Mouse (Mus musculus) forebrain, embryonic 12.5 days (tissue): ENCODE results near the gene Pim1. TPM values are rescaled to one million over a fixed set of nuclear protein-coding genes. Genes with fewer than 3 reads are reported as not detected.
A peak's percentile ranks its signal among the peaks of the same experiment; 100 is the strongest.

ENCODE experiments used
- ATAC-seq: fragments of 200-750 bp; cut with Nextera tagmentation; 2 replicates; pipeline ENCODE4 v1.8.0; 2017; ENCODE audit warnings: moderate TSS enrichment; ENCODE audit not compliant: low FRiP score
- H3K27ac ChIP-seq: fragments of 300-500 bp; sonication (generic); 2 replicates; pipeline ENCODE4 v1.5.1; 2016; ENCODE audit warnings: mild to moderate bottlenecking
- H3K27me3 ChIP-seq: fragments of 300-500 bp; sonication (generic); 2 replicates; pipeline ENCODE4 v1.6.1; 2016; ENCODE audit warnings: mild to moderate bottlenecking
- H3K36me3 ChIP-seq: fragments of 300-500 bp; sonication (generic); replicated peaks from 2 replicates; pipeline ENCODE4 v1.6.1; 2016; ENCODE audit warnings: mild to moderate bottlenecking
- H3K4me1 ChIP-seq: fragments of 300-500 bp; sonication (generic); 2 replicates; pipeline ENCODE4 v1.6.1; 2016
- H3K4me2 ChIP-seq: fragments of 300-500 bp; sonication (generic); 2 replicates; pipeline ENCODE4 v1.6.1; 2016; ENCODE audit warnings: mild to moderate bottlenecking, moderate library complexity
- H3K4me3 ChIP-seq: fragments of 300-500 bp; sonication (generic); replicated peaks from 2 replicates; pipeline ENCODE4 v1.5.1; 2016; ENCODE audit warnings: mild to moderate bottlenecking
- H3K9ac ChIP-seq: fragments of 300-500 bp; sonication (generic); 2 replicates; pipeline ENCODE4 v1.6.1; 2016; ENCODE audit warnings: mild to moderate bottlenecking
- H3K9me3 ChIP-seq: fragments of 300-500 bp; sonication (generic); 2 replicates; pipeline ENCODE4 v1.6.1; 2016
- WGBS: fragments of 180-500 bp; shearing (Covaris S2); methylation state at CpG from one replicate; pipeline ENCODE4 v1.1.7; 2016; 5-methylcytosine and 5-hydroxymethylcytosine counted together
- polyA plus RNA-seq: library from polyadenylated mRNA; unstranded; fragments of >200 nt; fragmentation: Nextera tagmentation; extraction: Ambion mirVana; gene quantifications from 2 replicates; pipeline ENCODE4 v1.2.1, GENCODE M21; 2016

The Pim1 gene
- polyA plus RNA-seq, 1 experiment from 2014 or later: 18.9 TPM

DNA sequence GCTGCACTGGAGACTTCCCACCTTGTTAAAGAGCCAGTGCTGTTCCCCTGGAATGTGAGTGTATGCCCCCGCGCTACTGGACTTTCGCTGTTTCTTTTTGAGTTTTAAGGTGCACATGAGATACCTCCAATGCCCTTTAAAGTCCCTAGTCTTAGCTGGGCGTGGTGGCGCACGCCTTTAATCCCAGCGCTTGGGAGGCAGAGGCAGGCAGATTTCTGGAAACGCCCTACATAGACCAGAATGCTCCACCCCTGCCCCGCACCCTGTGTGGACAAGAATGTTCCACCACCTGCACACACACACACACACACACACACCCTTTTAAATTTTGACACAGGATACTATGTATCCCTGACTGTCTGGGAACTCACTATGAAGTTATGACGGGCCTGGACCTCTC lies 17.1 kb upstream of the Pim1 start:
- no peak for ATAC-seq
- 97% methylated on average over 10 of the region's 10 CpGs for WGBS
- Histone ChIP-seq H3K4me1 (peaks cover 1% of the 10 kb centered on the region; the same call in 1 of the 2 replicates), H3K9ac (no peak overlapping the region), H3K9me3 (no peaks in the 10 kb centered on the region), H3K36me3 (no peaks in the 10 kb centered on the region), H3K27me3 (no peaks in the 10 kb centered on the region), H3K27ac (no peak overlapping the region), H3K4me3 (no peak overlapping the region), H3K4me2 (no peak overlapping the region)

DNA sequence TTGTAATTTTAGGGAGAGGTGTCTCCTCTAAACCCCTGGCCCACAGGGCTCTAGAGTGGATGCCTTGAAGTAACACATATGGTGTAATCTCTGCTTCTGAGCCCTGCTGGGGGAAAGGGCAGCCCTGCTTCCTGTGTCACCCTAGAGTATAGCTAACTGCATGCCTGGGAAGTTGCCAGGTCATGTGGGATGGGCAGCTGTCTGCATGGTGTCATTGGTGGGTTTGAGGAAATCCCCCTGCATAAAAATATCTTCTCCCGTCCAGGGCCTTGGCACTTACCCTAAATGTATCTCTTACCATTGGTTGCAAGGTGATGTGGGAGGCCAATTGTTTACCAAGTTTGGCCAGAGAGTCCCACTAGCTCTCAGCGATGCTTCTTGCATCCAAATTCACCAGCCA lies 16.5 kb upstream of the Pim1 start:
- no peak overlapping the region for H3K4me3 ChIP-seq
- H3K9ac ChIP-seq: no peak overlapping the region
- H3K36me3 ChIP-seq: no peaks in the 10 kb centered on the region
- 87% methylated on average over 2 of the region's 2 CpGs for whole genome bisulfite sequencing
- H3K27me3 ChIP-seq: no peaks in the 10 kb centered on the region
- no peak for ATAC-seq
- H3K9me3 ChIP-seq: no peaks in the 10 kb centered on the region
- H3K4me2 ChIP-seq: no peak overlapping the region
- no peak overlapping the region for H3K27ac ChIP-seq
- no peaks in the 10 kb centered on the region for H3K4me1 ChIP-seq

DNA sequence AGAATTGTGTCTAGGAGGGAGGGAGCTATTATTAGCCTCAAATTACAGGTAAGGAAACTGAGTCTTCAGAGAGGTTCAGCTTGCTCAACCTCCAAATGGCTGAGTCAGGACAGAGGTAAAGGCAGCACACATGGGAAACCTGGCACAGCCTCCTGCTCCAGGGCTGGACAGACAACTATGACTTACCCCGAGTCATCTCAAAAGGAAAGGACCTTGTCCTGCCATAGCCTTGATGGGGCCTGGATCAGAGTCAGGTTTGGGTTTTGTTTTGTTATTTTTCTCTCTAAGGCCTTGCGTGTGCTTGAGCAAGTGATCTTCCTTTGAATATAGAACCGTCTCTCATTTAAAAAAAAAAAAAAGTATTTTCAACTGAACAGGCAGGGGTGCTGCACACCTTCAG lies 15.4 kb upstream of the Pim1 start:
- Histone ChIP-seq H3K4me1 (no peaks in the 10 kb centered on the region), H3K4me3 (no peak overlapping the region), H3K9ac (no peak overlapping the region), H3K9me3 (no peaks in the 10 kb centered on the region), H3K27ac (no peak overlapping the region), H3K4me2 (no peak overlapping the region), H3K36me3 (no peaks in the 10 kb centered on the region), H3K27me3 (no peaks in the 10 kb centered on the region)
- WGBS: 95% methylated on average over 3 of the region's 3 CpGs
- ATAC-seq: no peak

DNA sequence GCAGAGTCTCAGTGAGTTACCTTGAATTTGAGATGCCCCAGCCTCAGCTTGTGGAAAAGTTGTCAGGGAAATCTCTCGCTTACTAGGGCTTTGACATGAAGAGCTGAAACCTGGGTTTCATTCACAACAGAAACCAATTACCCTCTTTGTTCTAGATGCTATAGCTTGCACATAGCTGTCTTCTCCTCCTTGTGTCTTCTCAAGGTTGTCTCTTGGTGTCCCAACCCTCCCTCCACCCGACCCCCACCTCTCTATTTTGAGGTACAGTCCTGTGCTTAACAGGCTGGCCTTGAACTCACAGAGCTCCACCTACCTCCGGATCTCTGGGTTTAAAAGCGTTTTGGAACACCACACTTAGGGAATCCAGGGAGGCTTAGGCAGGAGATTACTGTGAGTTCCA lies 14.1 kb upstream of the Pim1 start:
- no peak for ATAC-seq
- Histone ChIP-seq H3K4me1 (no peaks in the 10 kb centered on the region), H3K4me3 (no peak overlapping the region), H3K27me3 (no peaks in the 10 kb centered on the region), H3K9ac (no peak overlapping the region), H3K36me3 (no peaks in the 10 kb centered on the region), H3K27ac (no peak overlapping the region), H3K9me3 (no peaks in the 10 kb centered on the region), H3K4me2 (no peak overlapping the region)
- WGBS: 80% methylated on average over 4 of the region's 4 CpGs

DNA sequence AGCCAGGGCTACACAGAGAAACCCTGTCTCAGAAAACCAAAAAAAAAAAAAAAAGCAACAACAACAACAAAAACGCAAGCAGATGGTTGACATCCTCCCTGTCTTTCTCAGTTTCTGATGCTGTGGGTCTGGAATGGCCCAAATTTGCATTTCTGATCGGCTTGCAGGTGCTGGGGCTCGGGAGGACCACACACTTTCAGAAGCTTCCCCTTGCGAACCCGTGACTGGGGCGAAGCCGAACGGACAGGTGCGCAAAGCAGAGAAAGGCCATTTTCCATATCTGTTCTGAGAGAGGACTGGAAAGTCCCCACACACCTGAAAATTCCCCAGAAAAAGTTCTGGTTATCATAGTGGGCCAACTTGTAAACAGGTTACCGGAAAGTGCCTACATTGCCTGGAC lies 13.2 kb upstream of the Pim1 start:
- WGBS: 88% methylated on average over 10 of the region's 10 CpGs
- ATAC-seq: no peak
- H3K9me3 ChIP-seq: no peaks in the 10 kb centered on the region

DNA sequence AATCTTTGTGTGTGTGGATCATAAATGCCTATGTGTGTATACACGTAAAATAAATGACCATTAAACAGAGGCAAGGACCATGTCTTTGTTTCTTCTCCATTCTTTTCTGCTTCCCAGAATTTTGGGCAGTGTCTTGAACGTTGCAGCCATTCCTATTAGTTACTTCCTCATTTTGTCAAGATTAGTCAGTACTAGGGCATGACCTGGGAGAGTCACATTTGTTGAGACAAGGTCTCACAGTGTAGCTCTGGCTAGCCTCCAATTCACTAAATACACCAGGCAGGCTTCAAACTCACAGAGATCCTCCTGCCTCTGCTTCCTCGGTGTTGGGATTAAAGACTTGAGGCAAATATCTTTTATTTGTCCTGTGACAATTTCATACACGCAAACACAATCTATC lies 12.3 kb upstream of the Pim1 start:
- H3K36me3 ChIP-seq: no peaks in the 10 kb centered on the region
- H3K4me3 ChIP-seq: no peak overlapping the region
- WGBS: 93% methylated on average over 4 of the region's 4 CpGs

More for the DNA sequence above, 13.2 kb upstream of the Pim1 start:
- no peaks in the 10 kb centered on the region for H3K4me1 ChIP-seq
- H3K9ac ChIP-seq: no peak overlapping the region
- H3K4me3 ChIP-seq: no peak overlapping the region
- H3K36me3 ChIP-seq: no peaks in the 10 kb centered on the region
- no peak overlapping the region for H3K4me2 ChIP-seq
- no peaks in the 10 kb centered on the region for H3K27me3 ChIP-seq
- no peak overlapping the region for H3K27ac ChIP-seq

DNA sequence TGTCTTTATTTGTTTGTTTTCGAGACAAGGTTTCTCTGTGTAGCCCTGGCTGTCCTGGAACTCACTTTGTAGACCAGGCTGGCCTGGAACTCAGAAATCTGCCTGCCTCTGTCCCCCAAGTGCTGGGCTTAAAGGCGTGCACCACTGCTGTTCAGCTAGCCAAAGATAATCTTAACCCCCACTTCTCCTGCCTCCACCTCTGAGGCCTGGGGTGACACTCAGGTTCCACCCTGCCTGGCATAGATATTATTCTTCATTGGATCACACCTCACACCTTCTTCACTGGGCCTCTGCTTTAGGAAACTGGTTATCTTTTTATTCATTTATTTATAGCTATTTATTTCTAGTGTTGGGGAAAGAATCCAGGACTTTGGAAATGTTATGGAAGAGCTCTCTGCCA lies 10.3 kb upstream of the Pim1 start:
- 86% methylated on average over 2 of the region's 2 CpGs for WGBS
- no peak for ATAC-seq
- no peaks in the 10 kb centered on the region for H3K27me3 ChIP-seq
- H3K4me1 ChIP-seq: no peaks in the 10 kb centered on the region
- peaks cover 4% of the 10 kb centered on the region; the same call in 1 of the 2 replicates for H3K9me3 ChIP-seq
- no peak overlapping the region for H3K4me2 ChIP-seq
- H3K9ac ChIP-seq: no peak overlapping the region
- no peak overlapping the region for H3K4me3 ChIP-seq
- H3K36me3 ChIP-seq: no peaks in the 10 kb centered on the region
- H3K27ac ChIP-seq: no peak overlapping the region

More for the DNA sequence above, 12.3 kb upstream of the Pim1 start:
- H3K27me3 ChIP-seq: no peaks in the 10 kb centered on the region
- peaks cover 4% of the 10 kb centered on the region; the same call in 1 of the 2 replicates for H3K9me3 ChIP-seq
- no peak overlapping the region for H3K4me2 ChIP-seq
- ATAC-seq: no peak
- no peak overlapping the region for H3K27ac ChIP-seq
- no peak overlapping the region for H3K9ac ChIP-seq
- no peaks in the 10 kb centered on the region for H3K4me1 ChIP-seq

DNA sequence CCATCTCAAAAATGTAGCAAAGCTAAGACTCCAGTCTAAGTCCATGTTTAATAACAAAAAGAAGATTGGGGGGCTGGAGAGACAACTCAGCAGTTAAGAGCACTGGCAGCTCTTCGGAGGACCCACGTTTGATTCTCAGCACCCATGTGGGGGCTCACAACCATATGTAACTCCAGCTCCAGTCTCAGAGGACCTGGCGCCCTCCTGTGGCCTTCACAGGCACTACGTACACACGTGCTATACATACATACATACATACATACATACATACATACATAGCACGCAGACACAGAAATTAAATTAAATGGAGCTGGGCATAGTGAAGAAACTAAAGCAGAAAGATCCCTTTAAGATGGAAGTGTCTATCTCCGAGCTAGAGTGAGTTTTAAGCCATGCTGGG lies 7.9 kb upstream of the Pim1 start:
- Histone ChIP-seq H3K9me3 (peaks cover 4% of the 10 kb centered on the region; the same call in 1 of the 2 replicates), H3K27me3 (no peaks in the 10 kb centered on the region)
- 94% methylated on average over 7 of the region's 7 CpGs for WGBS

DNA sequence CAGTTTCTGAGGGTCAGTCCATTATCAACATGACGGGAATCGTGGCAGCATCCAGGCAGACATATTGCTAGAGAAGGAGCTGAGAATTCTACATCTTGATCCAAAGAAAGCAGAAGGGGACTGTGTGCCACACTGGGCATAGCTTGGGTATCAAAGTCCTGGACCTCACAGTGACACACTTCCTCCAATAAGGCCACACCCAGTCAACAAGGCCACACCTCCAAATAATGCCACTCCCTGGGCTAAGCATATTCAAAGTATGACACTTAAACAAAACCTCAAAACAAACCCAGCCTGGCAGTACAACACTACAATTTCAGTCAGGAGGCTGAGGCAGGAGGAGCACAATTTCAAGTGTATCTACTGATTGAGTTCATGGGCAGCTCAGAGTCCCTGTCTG lies 7.3 kb upstream of the Pim1 start:
- Histone ChIP-seq H3K36me3 (no peaks in the 10 kb centered on the region), H3K27ac (no peak overlapping the region), H3K4me1 (no peaks in the 10 kb centered on the region), H3K4me2 (no peak overlapping the region), H3K9me3 (peaks cover 4% of the 10 kb centered on the region; the same call in 1 of the 2 replicates), H3K27me3 (no peaks in the 10 kb centered on the region), H3K9ac (no peak overlapping the region), H3K4me3 (no peak overlapping the region)
- WGBS: 99% methylated on average over 2 of the region's 2 CpGs
- no peak for ATAC-seq

More for the DNA sequence above, 7.9 kb upstream of the Pim1 start:
- Histone ChIP-seq H3K27ac (no peak overlapping the region), H3K36me3 (no peaks in the 10 kb centered on the region), H3K4me3 (no peak overlapping the region), H3K9ac (no peak overlapping the region), H3K4me1 (no peaks in the 10 kb centered on the region), H3K4me2 (no peak overlapping the region)
- ATAC-seq: no peak

DNA sequence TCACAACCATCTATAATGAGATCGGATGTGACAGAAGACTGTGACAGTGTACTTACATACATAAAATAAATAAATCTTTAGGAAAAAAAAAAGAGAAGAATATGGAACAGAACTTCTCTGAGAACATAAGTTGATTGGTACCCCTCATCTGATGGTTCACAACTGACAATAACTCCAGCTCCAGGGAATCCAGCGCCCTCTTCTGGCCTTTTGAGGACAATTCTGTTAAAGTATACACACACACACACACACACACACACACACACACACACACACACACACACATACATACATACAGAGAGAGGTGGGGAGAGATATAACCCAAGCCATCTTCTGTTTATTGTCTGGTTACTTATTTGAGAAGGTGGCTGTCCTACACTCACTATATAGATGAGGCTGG lies 6.1 kb upstream of the Pim1 start:
- peaks cover 10% of the 10 kb centered on the region for H3K4me1 ChIP-seq
- no peak overlapping the region for H3K4me3 ChIP-seq
- H3K4me2 ChIP-seq: no peak overlapping the region
- no peak for ATAC-seq
- no peaks in the 10 kb centered on the region for H3K36me3 ChIP-seq
- no peak overlapping the region for H3K9ac ChIP-seq
- peaks cover 4% of the 10 kb centered on the region; the same call in 1 of the 2 replicates for H3K9me3 ChIP-seq
- WGBS: 85% methylated on average over 2 of the region's 2 CpGs
- H3K27me3 ChIP-seq: no peaks in the 10 kb centered on the region
- no peak overlapping the region for H3K27ac ChIP-seq

DNA sequence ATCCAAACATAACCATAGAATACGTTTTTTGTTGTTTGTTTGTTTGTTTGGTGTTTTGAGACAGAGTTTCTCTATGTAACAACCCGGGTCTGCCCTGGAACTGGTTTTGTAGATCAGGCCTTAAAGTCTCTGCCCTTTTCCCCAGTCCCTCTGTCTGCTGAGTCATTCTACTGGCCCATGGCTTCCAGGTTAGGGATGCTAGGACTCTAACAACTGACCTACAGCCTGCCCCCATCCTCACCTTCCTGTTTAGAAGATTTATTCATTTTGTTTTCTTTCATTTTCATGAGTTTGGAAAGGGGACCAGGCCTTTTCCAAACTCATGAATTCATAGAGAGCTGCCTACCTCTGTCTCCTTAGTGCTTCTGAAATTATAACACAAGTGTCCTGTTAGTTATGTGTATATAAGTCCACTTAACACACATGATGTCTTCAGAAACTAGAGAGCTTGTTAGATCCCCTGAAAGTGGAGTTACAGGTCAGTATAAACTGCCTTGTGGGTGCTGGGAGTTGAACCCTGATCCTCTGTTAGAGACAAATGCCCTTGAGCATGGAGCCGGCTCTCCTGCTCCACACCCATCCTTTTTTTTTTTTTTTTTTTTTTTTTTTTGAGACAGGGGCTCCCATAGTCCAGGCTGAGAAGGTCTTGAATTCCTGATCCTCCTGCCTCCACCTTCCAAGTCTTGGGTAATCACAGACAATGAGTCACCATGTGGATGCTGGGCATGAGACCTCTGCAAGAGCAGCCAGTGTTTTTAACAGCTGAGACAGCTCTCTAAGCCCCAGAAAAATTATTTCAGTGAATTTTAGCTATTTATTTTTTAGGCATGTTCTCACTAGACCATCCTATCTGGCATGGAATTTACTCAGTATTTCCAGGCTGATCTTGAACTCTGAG lies 5.0 kb upstream of the Pim1 start:
- ATAC-seq: no peak
- H3K4me1 ChIP-seq: peaks cover 12% of the 10 kb centered on the region
- WGBS: 71% methylated on average over 3 of the region's 3 CpGs

DNA sequence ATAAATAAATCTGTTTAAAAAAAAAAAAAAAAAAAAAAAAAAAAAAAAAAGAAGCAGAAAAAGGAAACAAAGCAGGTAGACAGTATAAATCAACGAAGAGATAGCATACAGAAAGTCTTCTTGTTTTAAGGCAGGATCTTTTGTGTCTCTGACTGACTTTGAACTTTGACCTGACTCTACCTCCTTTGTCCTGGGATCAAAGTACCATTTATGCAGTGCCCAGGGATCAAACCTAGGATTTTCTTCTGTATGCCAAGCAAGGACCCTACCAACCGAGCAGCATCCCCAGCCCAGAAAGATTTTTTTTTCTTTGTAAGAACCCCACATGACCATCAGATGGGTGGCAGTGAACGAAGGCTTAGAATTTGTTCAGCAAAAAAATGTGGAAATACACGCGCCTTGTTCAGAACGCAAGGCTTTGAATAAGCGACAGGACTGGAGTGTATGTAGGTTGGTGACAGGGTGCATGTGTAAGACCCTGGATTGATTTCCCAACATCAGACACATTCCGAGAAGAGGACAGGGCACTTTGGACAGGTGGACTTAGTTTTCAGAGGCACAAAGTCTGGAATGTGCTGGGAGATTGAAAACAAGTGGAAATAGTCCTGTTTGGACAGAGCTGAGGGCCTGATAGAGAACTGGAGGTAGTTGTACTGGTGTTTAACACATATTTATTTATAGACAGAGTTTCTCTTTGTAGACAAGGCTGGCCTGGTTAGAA lies 2.1 kb upstream of the Pim1 start:
- no peaks in the 10 kb centered on the region for H3K27me3 ChIP-seq
- 79% methylated on average over 8 of the region's 8 CpGs for WGBS
- 0 out of 2 replicates have a peak overlapping the region, but pooled peaks have one; percentile 19 for H3K27ac ChIP-seq
- no peak for ATAC-seq
- no peak overlapping the region for H3K4me3 ChIP-seq
- no peak overlapping the region for H3K4me2 ChIP-seq
- H3K36me3 ChIP-seq: no peaks in the 10 kb centered on the region
- H3K9ac ChIP-seq: peak overlapping the region; percentile 72; the same call in 1 of the 2 replicates
- H3K9me3 ChIP-seq: no peaks in the 10 kb centered on the region
- peaks cover 28% of the 10 kb centered on the region for H3K4me1 ChIP-seq

More for the DNA sequence above, 5.0 kb upstream of the Pim1 start:
- no peak overlapping the region for H3K4me3 ChIP-seq
- no peak overlapping the region for H3K4me2 ChIP-seq
- H3K36me3 ChIP-seq: no peaks in the 10 kb centered on the region
- H3K9me3 ChIP-seq: peaks cover 4% of the 10 kb centered on the region; the same call in 1 of the 2 replicates
- H3K27me3 ChIP-seq: no peaks in the 10 kb centered on the region
- H3K9ac ChIP-seq: no peak overlapping the region
- no peak overlapping the region for H3K27ac ChIP-seq
